Mouse (Mus musculus) thymus, adult 2 months (tissue): ENCODE data around the gene Cyp4f13.

Experiments used
- CTCF ChIP-seq: fragments of 200-500 bp; IDR thresholded peaks from 2 replicates; pipeline ENCODE4 v1.5.1; 2012; ENCODE audit warnings: mild to moderate bottlenecking, control low read depth, low read length, moderate library complexity, borderline replicate concordance; ENCODE audit not compliant: control insufficient read depth, poor library complexity, insufficient read depth; ENCODE audit errors: extremely low read depth
- POLR2A ChIP-seq: fragments of 200-500 bp; IDR thresholded peaks from 2 replicates; pipeline ENCODE4 v1.6.1; 2012; ENCODE audit warnings: mild to moderate bottlenecking, low read length, control low read depth, moderate library complexity; ENCODE audit not compliant: control insufficient read depth, poor library complexity, insufficient read depth; ENCODE audit errors: extremely low read depth

- no peak for TF ChIP-seq CTCF
- no peak for TF ChIP-seq POLR2A
Observed at GRCm38 (mm10) chr17:32893901-32894300, 53.3 kb downstream of the Cyp4f13 start.
